Mouse (Mus musculus) forebrain, embryonic 10.5 days (tissue): ENCODE measurements around the gene Map3k15. TPM values are rescaled to one million over a fixed set of nuclear protein-coding genes. Genes with fewer than 3 reads are reported as not detected.
A peak's percentile ranks its signal among the peaks of the same experiment; 100 is the strongest.

Experiments
- DNase-seq: peaks from one replicate; pipeline ENCODE4 v3.0.0-alpha.2; 2017; ENCODE audit warnings: low spot score; ENCODE audit errors: extremely low spot score
- H3K27ac ChIP-seq: fragments of 300-500 bp; sonication (generic); 2 replicates; pipeline ENCODE4 v1.5.1; 2016; ENCODE audit warnings: mild to moderate bottlenecking
- H3K27me3 ChIP-seq: fragments of 300-500 bp; sonication (generic); 2 replicates; pipeline ENCODE4 v1.6.1; 2016; ENCODE audit warnings: mild to moderate bottlenecking; ENCODE audit not compliant: poor library complexity, severe bottlenecking
- H3K36me3 ChIP-seq: fragments of 300-500 bp; sonication (generic); replicated peaks from 2 replicates; pipeline ENCODE4 v1.6.1; 2016; ENCODE audit warnings: mild to moderate bottlenecking, moderate library complexity
- H3K4me1 ChIP-seq: fragments of 300-500 bp; sonication (generic); 2 replicates; pipeline ENCODE4 v1.6.1; 2016
- H3K4me3 ChIP-seq: fragments of 300-500 bp; sonication (generic); 2 replicates; pipeline ENCODE4 v1.5.1; 2016; ENCODE audit warnings: mild to moderate bottlenecking, moderate library complexity
- H3K9me3 ChIP-seq: fragments of 300-500 bp; sonication (generic); 2 replicates; pipeline ENCODE4 v1.6.1; 2016; ENCODE audit warnings: mild to moderate bottlenecking, moderate library complexity
- WGBS: fragments of 180-500 bp; shearing (Covaris S2); methylation state at CpG from one replicate; pipeline ENCODE4 v1.1.7; 2016; 5-methylcytosine and 5-hydroxymethylcytosine counted together
- polyA plus RNA-seq: library from polyadenylated mRNA; unstranded; fragments of >200 nt; fragmentation: Nextera tagmentation; extraction: Ambion mirVana; gene quantifications from 2 replicates; pipeline ENCODE4 v1.2.1, GENCODE M21; 2016

The Map3k15 gene
- 0.14 and 0.39 TPM in 2 replicates for polyA plus RNA-seq

- Histone ChIP-seq H3K4me1 (no peaks in the 10 kb centered on the region), H3K27ac (peak within 1 kb of the TSS; percentile 72), H3K9me3 (no peaks in the 10 kb centered on the region), H3K27me3 (peaks cover 92% of the 10 kb centered on the region), H3K36me3 (no peaks in the 10 kb centered on the region), H3K4me3 (peak within 1 kb of the TSS; percentile 54)
- DNase-seq: peak; percentile 39
- 43% methylated on average over 103 of the region's 108 CpGs for WGBS
These were observed at the start of gene Map3k15 for GRCm38 (mm10) chrX:159988002-159988960. Gene Map3k15, plus strand, starts transcription at chrX:159988433.

DNA sequence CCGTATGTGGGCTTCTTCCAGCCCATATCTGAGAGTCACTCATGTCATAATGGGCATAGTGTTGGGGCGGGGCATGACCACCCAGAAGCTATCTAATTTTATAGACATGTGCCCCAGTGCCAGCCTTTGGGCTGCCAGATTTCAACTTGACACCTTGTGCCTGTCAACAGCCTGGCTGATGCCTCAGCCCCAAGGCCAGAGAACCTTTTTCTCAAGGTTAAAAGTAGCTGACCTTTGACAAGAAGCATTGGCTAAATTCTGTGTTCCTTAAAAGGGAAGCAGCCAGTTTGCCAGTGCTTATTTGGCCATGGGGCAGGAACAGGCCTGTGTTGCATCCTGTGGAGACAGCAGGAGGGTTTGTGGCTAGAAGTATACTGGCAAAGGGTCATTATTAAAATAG lies 45.7 kb upstream of the Map3k15 start:
- Histone ChIP-seq H3K36me3 (no peaks in the 10 kb centered on the region), H3K27ac (no peak overlapping the region), H3K27me3 (peaks cover 90% of the 10 kb centered on the region), H3K4me3 (no peak overlapping the region), H3K4me1 (no peaks in the 10 kb centered on the region), H3K9me3 (no peaks in the 10 kb centered on the region)
- DNase-seq: no peak
- 82% methylated on average over 2 of the region's 2 CpGs for WGBS

DNA sequence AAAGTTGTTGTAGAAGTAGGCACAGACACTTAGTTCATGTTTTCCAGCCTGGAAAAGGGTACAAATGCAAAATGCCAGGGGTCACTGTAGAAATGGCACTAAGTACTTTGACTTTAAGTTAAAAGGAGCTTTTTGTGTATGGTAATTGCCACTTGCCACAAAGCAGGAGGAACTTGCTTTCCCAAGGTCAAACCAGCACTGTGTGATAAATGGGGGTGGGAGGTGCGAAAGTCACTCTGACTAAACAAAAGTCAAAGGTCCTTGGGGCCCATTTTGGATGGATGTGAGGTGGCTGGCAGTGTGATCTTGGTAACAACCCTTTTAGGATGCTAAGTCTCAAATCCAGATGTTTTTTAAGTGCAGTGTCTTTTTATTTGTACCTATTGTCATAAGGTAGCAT lies 44.6 kb upstream of the Map3k15 start:
- H3K4me3 ChIP-seq: no peak overlapping the region
- no peak overlapping the region for H3K27ac ChIP-seq
- H3K36me3 ChIP-seq: no peaks in the 10 kb centered on the region
- no peak for DNase-seq
- peaks cover 91% of the 10 kb centered on the region for H3K27me3 ChIP-seq
- 93% methylated on average over 1 of the region's 1 CpGs for WGBS
- no peaks in the 10 kb centered on the region for H3K9me3 ChIP-seq
- H3K4me1 ChIP-seq: no peaks in the 10 kb centered on the region

DNA sequence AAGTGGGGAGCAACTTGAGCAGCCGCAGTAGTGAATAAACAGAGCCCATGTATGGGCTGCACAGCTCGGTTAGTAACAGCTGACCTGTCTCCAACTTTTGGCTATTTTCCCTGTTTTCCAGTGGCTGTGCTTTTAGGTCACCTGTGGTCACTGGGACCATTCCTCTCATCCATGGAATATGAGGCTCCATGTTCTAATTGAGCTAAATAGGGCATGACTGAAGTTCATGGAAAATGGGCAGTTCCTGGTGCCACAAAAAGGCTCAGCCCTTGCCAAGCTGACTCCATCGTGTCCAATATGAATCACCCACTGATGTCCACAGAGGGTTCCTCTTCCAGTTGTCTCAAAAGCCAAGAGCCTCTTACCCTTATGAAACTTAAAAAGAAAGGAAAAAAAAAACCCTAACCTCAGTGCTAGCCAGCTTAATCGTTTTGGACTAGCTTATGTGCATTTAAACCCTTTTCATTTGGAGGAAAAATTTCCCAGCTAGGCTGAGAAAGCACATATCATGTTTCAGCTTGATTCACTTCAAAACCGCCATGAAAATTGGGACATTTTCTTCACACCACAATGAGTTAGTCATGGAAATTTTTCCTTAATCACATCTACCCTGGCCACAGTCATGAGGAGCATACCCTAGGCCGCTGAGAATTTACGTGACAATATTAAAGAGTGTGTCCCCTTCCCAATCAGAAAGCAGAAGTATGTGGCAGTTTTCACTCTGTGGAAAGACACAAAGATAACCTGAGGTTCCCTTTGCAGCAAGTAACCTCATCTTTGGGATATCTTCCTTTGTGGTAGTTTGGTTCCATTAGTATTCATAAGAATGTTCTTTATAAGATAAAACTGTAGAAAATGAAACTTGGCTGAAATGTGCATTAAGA lies 34.4 kb upstream of the Map3k15 start:
- no peak overlapping the region for H3K27ac ChIP-seq
- no peak for DNase-seq
- no peaks in the 10 kb centered on the region for H3K4me1 ChIP-seq
- H3K4me3 ChIP-seq: no peak overlapping the region
- H3K27me3 ChIP-seq: peaks cover 100% of the 10 kb centered on the region
- no peaks in the 10 kb centered on the region for H3K9me3 ChIP-seq
- WGBS: 87% methylated on average over 7 of the region's 7 CpGs
- H3K36me3 ChIP-seq: no peaks in the 10 kb centered on the region

GRCm38 (mm10) chrX:159954430-159954779 lies 33.8 kb upstream of the Map3k15 start:
- Histone ChIP-seq H3K4me3 (no peak overlapping the region), H3K27ac (no peak overlapping the region), H3K36me3 (no peaks in the 10 kb centered on the region), H3K27me3 (peaks cover 100% of the 10 kb centered on the region), H3K4me1 (no peaks in the 10 kb centered on the region), H3K9me3 (no peaks in the 10 kb centered on the region)
- WGBS: 90% methylated on average over 4 of the region's 4 CpGs
- no peak for DNase-seq

DNA sequence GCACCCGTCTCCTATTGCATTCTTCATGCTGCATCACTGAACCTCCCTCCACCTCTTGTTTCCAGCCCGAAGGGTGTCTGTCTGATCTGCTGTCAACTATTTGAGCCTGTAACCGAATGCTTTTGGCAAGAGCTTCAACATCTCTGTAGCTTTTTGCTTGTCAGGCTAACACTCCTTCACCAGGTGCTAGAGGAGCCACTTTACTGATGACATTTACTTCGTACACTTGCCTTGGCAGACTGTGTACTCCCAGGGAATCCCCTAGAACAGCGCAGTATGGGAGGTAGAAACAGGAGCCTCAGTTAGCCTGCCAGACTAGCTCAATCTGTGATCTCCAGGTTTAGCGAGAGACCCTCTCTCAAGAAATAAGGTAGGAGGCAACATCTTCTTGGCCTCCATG lies 32.8 kb upstream of the Map3k15 start:
- 89% methylated on average over 6 of the region's 6 CpGs for WGBS
- Histone ChIP-seq H3K27ac (no peak overlapping the region), H3K36me3 (no peaks in the 10 kb centered on the region), H3K4me3 (no peak overlapping the region), H3K9me3 (no peaks in the 10 kb centered on the region), H3K4me1 (no peaks in the 10 kb centered on the region), H3K27me3 (peaks cover 100% of the 10 kb centered on the region)
- DNase-seq: no peak

GRCm38 (mm10) chrX:159961385-159961784 lies 26.8 kb upstream of the Map3k15 start:
- no peaks in the 10 kb centered on the region for H3K4me1 ChIP-seq
- H3K36me3 ChIP-seq: no peaks in the 10 kb centered on the region
- H3K27ac ChIP-seq: no peak overlapping the region
- DNase-seq: no peak
- H3K4me3 ChIP-seq: no peak overlapping the region
- 93% methylated on average over 2 of the region's 2 CpGs for WGBS
- no peaks in the 10 kb centered on the region for H3K9me3 ChIP-seq
- H3K27me3 ChIP-seq: peaks cover 95% of the 10 kb centered on the region

GRCm38 (mm10) chrX:159963273-159963672 lies 25.0 kb upstream of the Map3k15 start:
- no peaks in the 10 kb centered on the region for H3K4me1 ChIP-seq
- DNase-seq: peak; percentile 17
- 28% methylated on average over 4 of the region's 4 CpGs for WGBS
- no peaks in the 10 kb centered on the region for H3K9me3 ChIP-seq
- H3K4me3 ChIP-seq: no peak overlapping the region
- no peak overlapping the region for H3K27ac ChIP-seq
- H3K36me3 ChIP-seq: no peaks in the 10 kb centered on the region
- H3K27me3 ChIP-seq: peaks cover 95% of the 10 kb centered on the region

DNA sequence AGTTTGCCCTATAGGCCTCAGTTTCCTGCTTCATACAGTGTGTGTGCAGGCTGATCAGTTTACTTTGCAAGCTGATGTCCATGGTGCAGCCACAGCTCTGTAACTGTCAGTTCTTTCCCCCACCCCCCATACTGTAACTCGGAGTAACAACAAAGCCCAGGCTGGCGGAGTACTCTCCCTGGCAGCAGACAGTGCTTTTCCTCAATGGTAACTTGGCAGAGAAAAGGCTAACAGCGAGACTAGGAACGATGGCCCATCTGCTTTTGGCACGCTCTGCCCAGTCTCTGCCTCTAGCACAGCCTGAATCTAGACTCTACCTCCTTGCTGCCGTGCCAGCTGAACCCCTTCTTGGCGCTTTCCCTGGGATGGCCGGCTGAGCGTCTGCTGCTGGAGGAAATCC lies 24.3 kb upstream of the Map3k15 start:
- Histone ChIP-seq H3K36me3 (no peaks in the 10 kb centered on the region), H3K9me3 (no peaks in the 10 kb centered on the region), H3K4me1 (no peaks in the 10 kb centered on the region), H3K27me3 (peaks cover 95% of the 10 kb centered on the region), H3K27ac (no peak overlapping the region), H3K4me3 (no peak overlapping the region)
- WGBS: 91% methylated on average over 9 of the region's 9 CpGs
- DNase-seq: no peak

- H3K36me3 ChIP-seq: no peaks in the 10 kb centered on the region
- no peak overlapping the region for H3K4me3 ChIP-seq
- no peak overlapping the region for H3K27ac ChIP-seq
- H3K4me1 ChIP-seq: no peaks in the 10 kb centered on the region
- peaks cover 98% of the 10 kb centered on the region for H3K27me3 ChIP-seq
- H3K9me3 ChIP-seq: no peaks in the 10 kb centered on the region
- WGBS: 87% methylated on average over 2 of the region's 2 CpGs
- no peak for DNase-seq
These were observed 19.2 kb upstream of the Map3k15 start for GRCm38 (mm10) chrX:159969025-159969424.

GRCm38 (mm10) chrX:159971091-159971779 lies 17.0 kb upstream of the Map3k15 start:
- no peak overlapping the region for H3K4me3 ChIP-seq
- no peak overlapping the region for H3K27ac ChIP-seq
- no peaks in the 10 kb centered on the region for H3K9me3 ChIP-seq
- no peak for DNase-seq
- H3K4me1 ChIP-seq: no peaks in the 10 kb centered on the region
- H3K36me3 ChIP-seq: no peaks in the 10 kb centered on the region
- H3K27me3 ChIP-seq: peaks cover 89% of the 10 kb centered on the region
- WGBS: 76% methylated on average over 3 of the region's 3 CpGs

GRCm38 (mm10) chrX:159973730-159974129 lies 14.5 kb upstream of the Map3k15 start:
- WGBS: 26% methylated on average over 5 of the region's 5 CpGs
- Histone ChIP-seq H3K27ac (no peak overlapping the region), H3K36me3 (no peaks in the 10 kb centered on the region), H3K27me3 (peaks cover 87% of the 10 kb centered on the region), H3K4me3 (no peak overlapping the region), H3K9me3 (no peaks in the 10 kb centered on the region), H3K4me1 (no peaks in the 10 kb centered on the region)
- no peak for DNase-seq
